Mouse (Mus musculus) heart, adult 2 months (tissue): ENCODE results near the gene Rras.

Experiments used
- CTCF ChIP-seq: fragments of 200-600 bp; IDR thresholded peaks from 2 replicates; pipeline ENCODE4 v1.8.1; 2022; ENCODE audit warnings: antibody characterized with exemption, mild to moderate bottlenecking, moderate library complexity
- EP300 ChIP-seq: fragments of 200-500 bp; IDR thresholded peaks from 2 replicates; pipeline ENCODE4 v1.6.1; 2011; ENCODE audit warnings: low read depth, low read length, control low read depth; ENCODE audit not compliant: insufficient read depth
- POLR2A ChIP-seq: fragments of 200-500 bp; IDR thresholded peaks from 2 replicates; pipeline ENCODE4 v1.6.1; 2011; ENCODE audit warnings: mild to moderate bottlenecking, low read depth, low read length, control low read depth; ENCODE audit not compliant: insufficient read depth

DNA sequence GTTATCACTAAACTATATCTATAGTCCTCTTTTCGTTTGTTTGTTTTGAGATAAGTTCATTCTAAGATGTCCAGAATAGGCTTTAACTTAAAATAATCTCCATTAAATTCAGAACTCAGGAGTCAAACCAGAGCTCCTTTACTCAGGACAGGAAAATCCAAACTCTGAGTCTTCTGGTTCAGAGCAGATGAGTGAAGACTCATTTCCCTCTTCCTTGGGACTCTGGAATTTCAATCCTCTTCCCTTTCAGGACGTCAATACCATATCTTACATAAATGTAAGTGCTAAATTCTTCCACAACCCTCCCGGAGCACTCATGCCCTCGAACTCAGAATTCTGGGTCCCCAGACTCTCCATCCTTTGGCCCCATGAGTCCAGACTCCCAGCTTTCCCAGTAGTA, 1.0 kb upstream of the Rras start:
- no peak for TF ChIP-seq CTCF
- TF ChIP-seq POLR2A = no peak
- no peak for TF ChIP-seq EP300
